Mouse (Mus musculus): ENCODE results near the gene Polk.
A peak's percentile ranks its signal among the peaks of the same experiment; 100 is the strongest.

Polk gene

DNA sequence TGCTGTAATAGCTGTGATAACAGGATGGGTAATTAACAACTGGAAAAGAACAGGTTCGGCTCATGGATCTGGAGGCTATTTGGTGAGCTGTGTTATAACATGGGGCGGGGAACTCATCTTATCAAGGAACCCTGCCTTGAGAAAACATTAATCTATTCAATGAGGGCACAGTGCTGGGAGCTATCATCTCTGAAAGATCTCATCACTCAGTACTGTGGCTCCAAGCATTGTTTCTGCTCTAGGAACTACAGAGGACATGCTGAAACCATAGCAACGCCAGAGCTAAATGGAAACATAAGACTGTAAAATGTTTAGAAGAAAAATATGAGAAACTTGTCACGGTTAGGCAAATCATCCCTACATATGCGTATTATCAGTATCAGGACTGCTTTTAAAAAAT lies 84.4 kb downstream of the Polk start:
- DNase-seq, result no peak

DNA sequence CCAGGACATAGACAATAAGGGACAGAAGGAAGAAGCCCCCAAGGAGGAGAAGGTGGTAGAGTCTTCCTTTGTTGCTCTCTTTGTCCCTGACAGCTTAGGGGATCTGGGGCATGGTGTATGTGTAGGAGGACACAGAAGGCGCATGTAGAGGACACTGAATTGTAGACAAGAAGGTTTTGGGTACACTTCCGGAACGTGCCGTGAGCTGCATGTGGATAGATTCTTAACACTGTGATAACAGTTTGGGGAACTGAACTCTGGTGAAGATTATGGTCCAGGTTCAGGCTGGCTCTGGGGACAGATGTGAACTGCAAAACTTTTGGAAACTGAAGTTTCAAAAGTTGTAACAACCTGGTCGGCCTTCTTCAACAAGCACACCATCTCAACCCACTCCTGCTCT lies 84.8 kb downstream of the Polk start:
- DNase-seq, result no peak

DNA sequence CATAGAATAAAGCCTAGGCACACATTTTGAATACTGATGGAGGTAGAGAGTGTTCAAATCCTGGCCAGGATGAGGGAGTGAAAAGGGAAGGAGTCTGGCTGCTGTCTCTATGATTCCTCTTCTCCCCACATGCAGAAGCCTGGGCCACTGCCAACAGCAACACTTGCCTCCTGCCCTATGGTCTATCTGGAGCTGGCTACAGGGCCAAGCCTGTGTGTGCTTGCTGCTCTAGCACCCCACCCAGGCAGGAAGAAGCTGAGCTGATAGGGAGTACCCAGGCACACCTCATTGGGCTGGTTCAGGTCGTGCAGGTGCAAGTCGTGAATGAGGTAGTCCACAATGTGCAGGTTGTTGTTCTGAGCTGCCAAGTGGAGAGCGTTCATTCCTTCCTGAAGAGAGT lies 88.1 kb downstream of the Polk start:
- DNase-seq, result peak; percentile 29

DNA sequence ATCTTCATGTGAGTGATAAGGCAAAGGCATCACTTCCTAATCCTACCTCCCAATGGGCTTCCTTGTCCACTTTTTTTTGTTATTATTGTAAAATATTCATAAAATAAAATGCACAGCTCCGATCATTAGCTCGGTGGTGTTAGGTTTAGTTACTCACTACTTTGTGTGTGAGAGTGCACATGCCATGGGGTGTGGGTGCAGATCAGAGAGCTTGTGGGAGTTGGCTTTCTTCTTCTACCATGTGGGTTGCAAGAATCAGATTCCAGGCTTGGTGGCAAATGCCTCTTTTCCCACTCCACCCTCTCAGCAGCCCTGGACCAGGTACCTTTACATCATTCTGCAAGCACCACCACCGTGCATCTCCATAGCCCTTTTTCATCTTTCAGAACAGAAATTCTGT lies 89.8 kb downstream of the Polk start:
- DNase-seq, result no peak

DNA sequence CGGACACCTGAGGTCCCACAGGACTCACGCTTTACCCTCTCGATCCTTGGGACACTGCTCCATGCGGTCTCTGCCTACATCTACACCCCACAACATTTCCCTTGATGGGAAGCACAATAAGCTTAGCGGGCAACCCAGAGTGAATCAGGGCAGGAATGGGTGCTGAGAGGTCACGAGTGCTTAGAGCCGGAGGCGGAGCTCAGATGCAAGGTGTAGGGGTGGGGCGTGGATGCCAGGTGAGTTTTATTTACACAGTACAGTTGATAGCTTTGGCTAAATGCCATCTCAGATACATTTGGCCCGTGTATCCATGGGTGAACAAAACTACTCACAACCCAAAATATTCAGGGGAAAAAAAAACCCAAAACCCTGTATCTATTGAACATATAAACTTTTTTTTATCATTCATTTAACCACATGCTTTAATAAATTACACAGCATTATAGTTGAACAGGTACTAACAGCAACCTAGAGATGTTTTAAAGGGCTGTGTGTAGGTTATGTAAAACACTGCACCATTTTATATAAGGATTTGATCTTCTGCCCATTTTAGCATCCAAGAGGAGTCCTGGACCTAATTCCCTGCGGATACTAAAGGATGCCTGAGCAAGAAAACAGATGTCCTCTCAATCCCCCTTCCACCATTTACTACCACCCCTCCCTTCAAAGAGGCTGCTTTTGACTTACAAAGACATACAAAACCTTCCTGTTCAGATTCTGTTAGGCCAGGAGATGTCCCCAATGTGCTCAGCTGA lies 90.8 kb downstream of the Polk start:
- DNase-seq, result no peak

DNA sequence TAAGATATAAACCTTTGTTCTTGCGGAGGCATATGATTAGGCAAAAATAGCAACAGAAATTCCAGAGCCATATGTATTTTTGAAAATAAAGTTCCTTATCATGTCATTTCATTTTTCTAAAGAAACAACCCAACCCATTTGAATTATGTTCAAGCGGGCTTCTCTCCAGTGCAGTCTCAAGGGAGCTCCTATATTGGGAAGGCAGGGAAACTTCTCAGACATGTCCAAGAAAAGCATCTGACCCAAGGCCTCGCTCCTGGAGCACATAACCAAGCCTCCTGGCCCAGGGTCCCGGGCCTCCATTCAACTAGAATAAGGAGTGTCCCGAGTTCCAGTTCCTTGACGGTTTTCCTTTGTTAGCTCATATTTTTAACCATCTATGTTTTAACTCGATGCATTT lies 91.5 kb downstream of the Polk start:
- no peak for DNase-seq

DNA sequence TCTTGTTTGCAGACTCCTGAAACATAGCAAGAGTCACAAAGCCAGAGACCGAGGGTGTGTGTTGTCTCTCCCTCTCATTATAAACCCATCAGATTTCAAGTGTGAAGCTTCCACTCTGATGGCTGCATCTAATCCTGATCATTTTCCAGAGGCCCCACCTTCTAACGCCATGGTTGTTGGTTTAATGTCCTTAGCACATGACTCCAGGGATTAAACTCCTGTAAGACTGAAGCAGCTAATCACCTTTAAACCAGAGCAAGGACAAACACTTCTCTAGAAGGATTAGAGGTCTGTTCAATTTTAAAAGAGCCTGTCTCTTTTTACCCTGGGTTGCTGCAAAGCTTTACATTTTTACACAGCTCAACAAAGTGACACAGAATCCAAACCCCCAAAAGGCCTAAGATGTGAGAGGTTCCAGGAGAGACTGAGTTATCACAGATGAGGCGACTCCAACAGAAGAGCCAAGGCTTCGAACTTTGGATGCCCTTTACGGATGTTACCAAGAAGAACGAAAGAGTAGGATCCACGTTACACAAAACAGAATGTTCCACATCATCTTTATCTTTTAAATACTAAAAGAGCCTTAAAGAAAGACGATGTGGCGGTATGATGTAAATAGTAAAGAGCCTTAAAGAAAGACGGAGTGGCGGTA lies 92.0 kb downstream of the Polk start:
- DNase-seq, result no peak

DNA sequence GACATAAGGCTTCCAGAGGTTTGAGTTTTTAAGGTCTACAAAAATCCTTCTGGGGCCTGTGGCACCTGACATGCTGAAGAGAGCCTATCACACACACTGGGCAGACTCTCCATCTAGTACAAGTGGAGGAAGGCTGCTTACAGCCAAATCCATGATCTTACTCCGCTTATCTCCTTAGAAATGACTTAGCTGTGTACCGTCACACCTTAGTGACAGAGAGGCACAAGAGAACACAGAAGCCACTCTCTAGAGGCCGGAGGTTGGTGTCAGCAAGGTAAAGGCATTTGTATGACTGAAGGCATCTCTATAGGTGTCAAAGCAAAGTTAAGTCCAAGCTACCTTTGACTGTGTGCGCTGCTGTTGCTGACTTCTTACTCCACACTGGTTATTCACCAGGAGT lies 101.9 kb downstream of the Polk start:
- no peak for DNase-seq

DNA sequence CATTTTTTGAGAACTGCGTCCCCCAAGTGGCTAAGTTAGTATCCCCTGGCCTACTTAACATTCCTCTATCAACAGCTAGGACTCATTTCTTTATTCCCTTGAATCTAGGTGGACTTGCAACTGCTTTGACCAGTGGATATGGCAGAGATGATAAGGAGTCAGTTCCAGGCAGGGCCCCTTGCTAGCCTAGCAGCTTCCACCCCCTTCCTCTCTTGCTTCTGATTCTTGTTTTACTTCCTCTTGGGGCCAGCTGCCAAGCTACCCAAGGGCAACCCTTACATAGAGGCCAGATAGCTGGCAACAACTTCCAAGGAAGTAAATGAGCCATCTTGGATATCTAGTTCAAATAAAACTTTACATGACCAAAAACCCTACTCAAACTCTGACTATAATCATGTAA lies 105.5 kb downstream of the Polk start:
- DNase-seq, result no peak

DNA sequence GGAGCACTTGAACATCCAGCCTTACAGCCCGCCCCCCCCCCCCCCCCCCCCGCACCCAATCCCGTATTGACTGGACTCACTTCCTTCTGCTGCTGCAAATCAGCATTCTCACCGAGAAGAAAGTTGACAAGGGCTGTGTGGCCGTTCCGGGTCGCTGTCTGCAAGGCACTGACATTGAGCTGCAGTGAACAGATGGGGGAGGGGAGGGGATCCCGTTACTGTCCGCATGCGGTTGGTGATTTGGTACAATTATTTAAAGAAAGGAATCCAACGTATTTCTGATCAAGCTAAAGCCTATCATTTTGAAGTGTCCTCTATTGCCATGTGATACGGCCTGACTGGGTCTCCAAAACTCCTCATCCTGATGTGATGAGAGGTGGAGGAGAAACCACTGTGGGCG lies 106.6 kb downstream of the Polk start:
- peak; percentile 72 for DNase-seq

DNA sequence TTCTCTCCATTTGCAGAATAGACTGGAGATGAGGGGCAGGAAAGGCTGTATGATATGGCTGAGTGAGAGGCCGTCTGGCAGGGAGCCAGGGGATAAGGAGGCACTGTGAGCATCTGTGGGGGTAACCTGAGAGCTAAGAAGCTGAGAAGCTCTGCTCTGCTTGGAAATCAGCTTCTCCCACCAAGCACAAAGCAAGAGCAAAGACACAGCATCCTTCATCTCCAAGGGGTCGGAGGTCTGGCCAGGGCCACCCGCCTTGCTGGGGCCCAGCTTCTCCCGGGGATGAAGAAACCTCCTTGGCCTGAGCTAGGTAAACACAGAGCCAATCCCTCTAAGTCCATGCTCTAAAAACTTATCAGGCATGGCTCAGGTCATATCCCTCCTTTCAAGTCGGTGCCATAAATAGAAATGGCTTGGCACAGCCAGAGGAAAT lies 107.5 kb downstream of the Polk start:
- DNase-seq, result peak; percentile 37

DNA sequence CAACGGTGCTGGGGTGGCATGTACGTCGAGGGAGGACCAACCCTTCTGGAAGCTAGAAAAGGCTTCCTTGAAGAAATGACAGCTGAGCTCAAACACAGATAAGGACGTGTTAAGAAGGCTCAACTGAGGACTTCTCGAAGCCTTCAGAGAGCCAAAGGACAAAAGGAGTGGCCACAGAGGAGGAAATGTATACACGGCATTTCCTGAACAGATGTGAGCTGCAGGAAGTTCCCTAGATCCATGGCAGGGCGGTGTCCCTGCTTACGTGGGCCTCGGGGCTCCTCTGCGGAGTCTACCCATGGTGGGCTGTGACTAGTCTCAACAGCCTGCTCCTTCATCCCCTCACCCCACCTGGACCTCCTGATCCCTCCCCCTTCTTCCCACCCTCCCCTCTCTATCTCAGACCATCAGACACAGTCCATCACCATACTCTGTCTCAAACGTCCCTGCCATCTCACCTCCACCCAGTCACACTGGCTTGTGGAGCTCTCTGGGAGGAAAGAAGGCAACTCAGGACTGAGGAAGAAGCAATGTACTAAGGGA lies 108.7 kb downstream of the Polk start:
- peak; percentile 21 for DNase-seq

DNA sequence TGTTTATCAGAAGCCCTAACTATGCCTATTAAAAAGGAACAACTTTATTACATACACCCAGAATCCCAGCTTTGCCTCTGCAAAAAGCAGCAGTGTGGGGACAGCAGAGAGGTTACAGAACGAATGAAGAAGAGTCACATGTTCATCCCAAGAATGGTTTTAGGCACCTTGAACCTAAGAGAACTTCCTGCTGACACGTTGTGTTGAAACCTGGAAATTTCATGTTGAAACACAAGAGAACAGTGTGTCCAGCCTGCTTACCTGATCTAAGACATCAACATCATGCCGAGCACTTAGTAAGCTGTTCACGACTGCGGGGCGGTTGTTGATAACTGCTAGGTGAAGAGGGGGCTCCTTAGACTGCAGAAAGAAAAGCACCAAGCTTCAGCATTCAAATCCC lies 109.3 kb downstream of the Polk start:
- no peak for DNase-seq

DNA sequence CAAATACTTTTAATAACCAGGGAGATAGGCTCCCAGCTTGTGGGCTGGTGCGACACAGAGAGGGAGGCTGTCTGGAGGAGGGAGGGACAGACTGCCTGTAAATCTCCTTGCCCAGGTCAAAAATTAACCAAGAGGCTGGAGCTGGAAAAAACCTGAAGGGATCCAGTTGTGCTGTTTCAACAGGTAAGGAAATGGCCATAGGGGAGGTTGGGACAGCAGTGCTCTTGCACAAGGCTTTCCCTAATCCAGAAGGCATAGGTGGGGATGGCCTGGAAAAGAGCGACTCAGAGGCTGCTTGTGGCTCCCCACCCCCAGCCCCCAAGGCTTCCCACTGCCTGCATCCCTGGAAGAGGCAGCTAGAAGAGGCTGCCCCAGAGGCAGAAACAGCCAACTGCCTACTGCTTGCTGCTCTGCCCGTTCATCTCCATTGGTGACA lies 110.0 kb downstream of the Polk start:
- peak; percentile 80 for DNase-seq

DNA sequence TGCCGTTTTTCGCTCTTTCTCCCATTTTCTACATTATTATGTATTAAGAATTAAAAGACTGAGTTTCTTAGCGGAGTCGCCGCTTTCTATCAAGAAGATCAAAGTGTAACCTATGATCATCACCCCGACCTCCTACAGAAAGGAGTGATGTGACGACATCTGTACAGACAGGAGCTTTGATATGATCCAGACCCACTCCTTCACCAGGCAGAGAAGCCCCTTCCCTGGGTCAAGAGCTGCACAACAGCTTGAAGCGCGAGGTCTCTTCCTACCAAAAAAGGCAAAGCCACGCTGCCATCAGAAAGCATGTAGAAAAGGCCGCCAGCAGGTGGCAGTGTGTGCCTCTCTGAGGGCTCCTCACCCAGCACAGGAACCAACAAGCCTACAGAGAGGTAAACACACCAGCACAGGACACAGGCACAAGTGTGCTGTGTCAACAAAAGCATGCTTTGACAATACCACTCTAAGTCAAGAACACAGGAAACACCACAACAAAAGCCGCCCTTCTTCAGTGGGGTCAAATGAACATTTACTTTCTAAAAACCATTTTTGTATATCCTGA lies 110.7 kb downstream of the Polk start:
- DNase-seq, result peak; percentile 92

Measured in kidney, postnatal 14 days (tissue).